Mouse (Mus musculus) erythroblast, embryonic 14.5 days (primary cell): ENCODE results near the gene Acsl6.

ENCODE experiments used
- GATA1 ChIP-seq: IDR thresholded peaks from 2 replicates; pipeline ENCODE4 v1.6.1; 2012; ENCODE audit warnings: low read length, inconsistent platforms, mixed read lengths
- TAL1 ChIP-seq: IDR thresholded peaks from 3 replicates; pipeline ENCODE4 v1.6.1; 2012; ENCODE audit warnings: low read length, inconsistent platforms, mixed read lengths

- TF ChIP-seq TAL1 (no peak), GATA1 (no peak)
Observed at GRCm38 (mm10) chr11:54287821-54288453, 15.7 kb upstream of the Acsl6 start.
